Mouse (Mus musculus): ENCODE results near the gene Map3k10. TPM values are rescaled to one million over a fixed set of nuclear protein-coding genes. Genes with fewer than 3 reads are reported as not detected.

The Map3k10 gene
- polyA plus RNA-seq (2014; fragmentation: Illumina TruSeq; extraction: RNeasy Lipid Tissue Mini Kit (QIAGEN cat#74804); ENCODE audit: low read depth, low replicate concordance), result 1.2 TPM

DNA sequence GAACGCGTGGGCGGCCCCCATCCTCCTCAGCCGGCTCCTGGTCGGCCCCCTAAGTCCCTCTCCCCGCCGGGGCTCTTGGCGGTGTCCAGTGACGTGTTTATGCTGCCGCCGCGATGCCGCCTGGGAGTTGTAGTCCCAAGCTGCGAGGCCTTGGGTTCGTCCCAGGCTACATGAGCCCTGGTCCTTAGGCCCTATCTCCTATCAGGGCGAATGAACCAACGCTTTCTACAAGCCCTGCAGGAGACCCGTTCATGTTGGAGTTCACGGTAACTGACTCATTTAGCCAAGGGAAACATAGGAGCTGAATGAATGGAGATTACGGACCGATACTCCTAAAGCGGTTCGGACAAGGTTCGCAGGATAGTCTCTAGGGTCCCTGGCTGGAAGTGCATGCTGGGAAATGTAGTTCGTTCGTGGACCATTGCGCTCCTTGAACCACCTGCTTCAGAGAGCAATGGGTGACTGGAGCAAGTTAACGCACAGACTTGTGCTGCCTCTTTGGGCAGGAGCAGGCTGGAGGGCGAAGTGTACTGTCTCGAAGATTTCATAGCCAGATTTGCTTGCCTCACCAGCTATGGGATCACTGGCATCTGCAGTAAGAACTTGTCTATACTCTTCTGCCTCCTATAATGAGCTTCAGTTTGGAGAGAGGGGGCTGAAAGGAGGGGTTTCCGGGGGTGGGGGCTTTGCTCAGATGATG is at the start of gene Map3k10:
Gene Map3k10 (minus strand): TSS at position 77 of the 700 bp plus-strand sequence.

GRCm38 (mm10) chr7:27688815-27689612 is 14.6 kb upstream of the Map3k10 start, which contains the start of gene Zfp607b:
Gene Zfp607b, plus strand, starts transcription at chr7:27689340.

GRCm38 (mm10) chr7:27653681-27654437 is 20.5 kb downstream of the Map3k10 start, which contains the start of gene Ttc9b:
Gene Ttc9b, plus strand, starts transcription at chr7:27653915.

Other genes starting within 250 kb of the Map3k10 start
- gene Sptbn4, start 226.9 kb downstream of the Map3k10 start, polyA plus RNA-seq (2014; fragmentation: Illumina TruSeq; extraction: RNeasy Lipid Tissue Mini Kit (QIAGEN cat#74804); ENCODE audit: low read depth, low replicate concordance), result not detected
- gene Blvrb, start 226.6 kb downstream of the Map3k10 start, polyA plus RNA-seq (2014; fragmentation: Illumina TruSeq; extraction: RNeasy Lipid Tissue Mini Kit (QIAGEN cat#74804); ENCODE audit: low read depth, low replicate concordance), result 1.6 TPM
- gene Sertad3, start 200.8 kb downstream of the Map3k10 start, polyA plus RNA-seq (2014; fragmentation: Illumina TruSeq; extraction: RNeasy Lipid Tissue Mini Kit (QIAGEN cat#74804); ENCODE audit: low read depth, low replicate concordance), result 2.0 TPM
- 0.64 TPM for gene Sertad1, start 187.7 kb downstream of the Map3k10 start, polyA plus RNA-seq (2014; fragmentation: Illumina TruSeq; extraction: RNeasy Lipid Tissue Mini Kit (QIAGEN cat#74804); ENCODE audit: low read depth, low replicate concordance)
- not detected for gene Prx, start 175.3 kb downstream of the Map3k10 start, polyA plus RNA-seq (2014; fragmentation: Illumina TruSeq; extraction: RNeasy Lipid Tissue Mini Kit (QIAGEN cat#74804); ENCODE audit: low read depth, low replicate concordance)
- not detected for gene Hipk4, start 151.3 kb downstream of the Map3k10 start, polyA plus RNA-seq (2014; fragmentation: Illumina TruSeq; extraction: RNeasy Lipid Tissue Mini Kit (QIAGEN cat#74804); ENCODE audit: low read depth, low replicate concordance)
- 0.82 TPM for gene Pld3, start 121.4 kb downstream of the Map3k10 start, polyA plus RNA-seq (2014; fragmentation: Illumina TruSeq; extraction: RNeasy Lipid Tissue Mini Kit (QIAGEN cat#74804); ENCODE audit: low read depth, low replicate concordance)
- 2.3 TPM for gene 2310022A10Rik, start 121.4 kb downstream of the Map3k10 start, polyA plus RNA-seq (2014; fragmentation: Illumina TruSeq; extraction: RNeasy Lipid Tissue Mini Kit (QIAGEN cat#74804); ENCODE audit: low read depth, low replicate concordance)
- gene Akt2, start 83.0 kb downstream of the Map3k10 start, polyA plus RNA-seq (2014; fragmentation: Illumina TruSeq; extraction: RNeasy Lipid Tissue Mini Kit (QIAGEN cat#74804); ENCODE audit: low read depth, low replicate concordance), result 29.2 TPM
- not detected for gene Ttc9b, start 20.7 kb downstream of the Map3k10 start, polyA plus RNA-seq (2014; fragmentation: Illumina TruSeq; extraction: RNeasy Lipid Tissue Mini Kit (QIAGEN cat#74804); ENCODE audit: low read depth, low replicate concordance)
- 4.0 TPM for gene Zfp607b, start 14.7 kb upstream of the Map3k10 start, polyA plus RNA-seq (2014; fragmentation: Illumina TruSeq; extraction: RNeasy Lipid Tissue Mini Kit (QIAGEN cat#74804); ENCODE audit: low read depth, low replicate concordance)
- gene Zfp60, start 56.8 kb upstream of the Map3k10 start, polyA plus RNA-seq (2014; fragmentation: Illumina TruSeq; extraction: RNeasy Lipid Tissue Mini Kit (QIAGEN cat#74804); ENCODE audit: low read depth, low replicate concordance), result 34.3 TPM
- 15.8 TPM for gene Zfp626, start 132.6 kb upstream of the Map3k10 start, polyA plus RNA-seq (2014; fragmentation: Illumina TruSeq; extraction: RNeasy Lipid Tissue Mini Kit (QIAGEN cat#74804); ENCODE audit: low read depth, low replicate concordance)
- 11.7 TPM for gene Zfp59, start 164.0 kb upstream of the Map3k10 start, polyA plus RNA-seq (2014; fragmentation: Illumina TruSeq; extraction: RNeasy Lipid Tissue Mini Kit (QIAGEN cat#74804); ENCODE audit: low read depth, low replicate concordance)
- 7.6 TPM for gene Zfp607a, start 182.9 kb upstream of the Map3k10 start, polyA plus RNA-seq (2014; fragmentation: Illumina TruSeq; extraction: RNeasy Lipid Tissue Mini Kit (QIAGEN cat#74804); ENCODE audit: low read depth, low replicate concordance)